Mouse (Mus musculus) liver, embryonic 12.5 days (tissue): ENCODE results near the gene Wdr31. TPM values are rescaled to one million over a fixed set of nuclear protein-coding genes. Genes with fewer than 3 reads are reported as not detected.

Experiments used
- ATAC-seq: fragments of 200-750 bp; cut with Nextera tagmentation; 2 replicates; pipeline ENCODE4 v1.8.0; 2017; ENCODE audit warnings: moderate number of reproducible peaks, mild to moderate bottlenecking, moderate library complexity
- H3K27ac ChIP-seq: fragments of 300-500 bp; sonication (generic); 2 replicates; pipeline ENCODE4 v1.5.1; 2016; ENCODE audit warnings: mild to moderate bottlenecking
- H3K27me3 ChIP-seq: fragments of 300-500 bp; sonication (generic); replicated peaks from 2 replicates; pipeline ENCODE4 v1.6.1; 2016; ENCODE audit warnings: mild to moderate bottlenecking, moderate library complexity
- H3K36me3 ChIP-seq: fragments of 300-500 bp; sonication (generic); 2 replicates; pipeline ENCODE4 v1.6.1; 2016; ENCODE audit warnings: mild to moderate bottlenecking, moderate library complexity
- H3K4me1 ChIP-seq: fragments of 300-500 bp; sonication (generic); 2 replicates; pipeline ENCODE4 v1.6.1; 2016
- H3K4me2 ChIP-seq: fragments of 300-500 bp; sonication (generic); 2 replicates; pipeline ENCODE4 v1.6.1; 2016; ENCODE audit warnings: mild to moderate bottlenecking, moderate library complexity
- H3K4me3 ChIP-seq: fragments of 300-500 bp; sonication (generic); 2 replicates; pipeline ENCODE4 v1.5.1; 2016; ENCODE audit warnings: mild to moderate bottlenecking, moderate library complexity
- H3K9ac ChIP-seq: fragments of 300-500 bp; sonication (generic); 2 replicates; pipeline ENCODE4 v1.6.1; 2016; ENCODE audit warnings: mild to moderate bottlenecking, moderate library complexity
- H3K9me3 ChIP-seq: fragments of 300-500 bp; sonication (generic); replicated peaks from 2 replicates; pipeline ENCODE4 v1.6.1; 2016; ENCODE audit warnings: mild to moderate bottlenecking, moderate library complexity
- WGBS: fragments of 180-500 bp; shearing (Covaris S2); methylation state at CpG from one replicate; pipeline ENCODE4 v1.1.7; 2016; ENCODE audit not compliant: insufficient replicate concordance; 5-methylcytosine and 5-hydroxymethylcytosine counted together
- polyA plus RNA-seq: library from polyadenylated mRNA; unstranded; fragments of >200 nt; fragmentation: Nextera tagmentation; extraction: Ambion mirVana; gene quantifications from 2 replicates; pipeline ENCODE4 v1.2.1, GENCODE M21; 2016

Wdr31 gene
- polyA plus RNA-seq, 1 experiment from 2014 or later, result 2.6 TPM

- Histone ChIP-seq H3K4me2 (no peak overlapping the region), H3K36me3 (no peaks in the 10 kb centered on the region), H3K9me3 (no peaks in the 10 kb centered on the region), H3K4me1 (peaks cover 26% of the 10 kb centered on the region), H3K9ac (no peak overlapping the region), H3K27me3 (peaks cover 22% of the 10 kb centered on the region), H3K27ac (no peak overlapping the region), H3K4me3 (no peak overlapping the region)
- 76% methylated on average over 2 of the region's 2 CpGs for WGBS
- no peak for ATAC-seq
Measured at GRCm38 (mm10) chr4:62475131-62475530, 4.4 kb upstream of the Wdr31 start.

- Histone ChIP-seq H3K4me3 (no peak overlapping the region), H3K36me3 (no peaks in the 10 kb centered on the region), H3K4me2 (no peak overlapping the region), H3K4me1 (peaks cover 14% of the 10 kb centered on the region), H3K9me3 (no peaks in the 10 kb centered on the region), H3K27me3 (no peaks in the 10 kb centered on the region; the same call in 1 of the 2 replicates), H3K27ac (no peak overlapping the region), H3K9ac (no peak overlapping the region)
- ATAC-seq, result no peak
- 77% methylated on average over 2 of the region's 2 CpGs for WGBS
Measured at GRCm38 (mm10) chr4:62472071-62472470, 1.4 kb upstream of the Wdr31 start.

GRCm38 (mm10) chr4:62468158-62468557 lies 2.5 kb downstream of the Wdr31 start:
- no peak for ATAC-seq
- Histone ChIP-seq H3K9ac (no peak overlapping the region), H3K4me3 (no peak overlapping the region), H3K27ac (no peak overlapping the region), H3K27me3 (no peaks in the 10 kb centered on the region), H3K9me3 (no peaks in the 10 kb centered on the region), H3K36me3 (no peaks in the 10 kb centered on the region), H3K4me2 (no peak overlapping the region), H3K4me1 (peaks cover 7% of the 10 kb centered on the region)
- WGBS, result 73% methylated on average over 1 of the region's 1 CpGs

GRCm38 (mm10) chr4:62463124-62463523 lies 7.6 kb downstream of the Wdr31 start:
- ATAC-seq, result no peak
- Histone ChIP-seq H3K9me3 (no peaks in the 10 kb centered on the region), H3K27ac (no peak overlapping the region), H3K4me1 (no peaks in the 10 kb centered on the region), H3K4me3 (no peak overlapping the region), H3K36me3 (peaks cover 4% of the 10 kb centered on the region; the same call in 1 of the 2 replicates), H3K4me2 (no peak overlapping the region), H3K9ac (no peak overlapping the region), H3K27me3 (no peaks in the 10 kb centered on the region)
- WGBS, result 70% methylated on average over 2 of the region's 2 CpGs

- no peak overlapping the region for H3K9ac ChIP-seq
- peaks cover 4% of the 10 kb centered on the region; the same call in 1 of the 2 replicates for H3K36me3 ChIP-seq
- no peak overlapping the region for H3K4me3 ChIP-seq
- no peaks in the 10 kb centered on the region for H3K27me3 ChIP-seq
- no peak overlapping the region for H3K27ac ChIP-seq
- WGBS, result 81% methylated on average over 8 of the region's 8 CpGs
- no peaks in the 10 kb centered on the region for H3K4me1 ChIP-seq
- no peaks in the 10 kb centered on the region for H3K9me3 ChIP-seq
- H3K4me2 ChIP-seq, result no peak overlapping the region
- no peak for ATAC-seq
Measured at GRCm38 (mm10) chr4:62460348-62460747, 10.3 kb downstream of the Wdr31 start.

- Histone ChIP-seq H3K36me3 (peaks cover 4% of the 10 kb centered on the region; the same call in 1 of the 2 replicates), H3K4me3 (no peak overlapping the region), H3K4me2 (no peak overlapping the region), H3K9ac (no peak overlapping the region), H3K4me1 (no peaks in the 10 kb centered on the region), H3K27ac (no peak overlapping the region), H3K27me3 (no peaks in the 10 kb centered on the region), H3K9me3 (no peaks in the 10 kb centered on the region)
- 77% methylated on average over 3 of the region's 3 CpGs for WGBS
- ATAC-seq, result no peak
Measured at GRCm38 (mm10) chr4:62459081-62459480, 11.6 kb downstream of the Wdr31 start.

GRCm38 (mm10) chr4:62454995-62455394 lies 15.7 kb downstream of the Wdr31 start:
- no peaks in the 10 kb centered on the region for H3K36me3 ChIP-seq
- no peaks in the 10 kb centered on the region for H3K9me3 ChIP-seq
- H3K27ac ChIP-seq, result no peak overlapping the region
- no peak overlapping the region for H3K4me2 ChIP-seq
- no peaks in the 10 kb centered on the region for H3K27me3 ChIP-seq
- ATAC-seq, result no peak
- no peaks in the 10 kb centered on the region for H3K4me1 ChIP-seq
- WGBS, result 48% methylated on average over 5 of the region's 5 CpGs
- H3K4me3 ChIP-seq, result no peak overlapping the region
- no peak overlapping the region for H3K9ac ChIP-seq

GRCm38 (mm10) chr4:62440986-62441385 lies 29.7 kb downstream of the Wdr31 start:
- no peak for ATAC-seq
- no peak overlapping the region for H3K4me3 ChIP-seq
- H3K36me3 ChIP-seq, result no peaks in the 10 kb centered on the region
- H3K27me3 ChIP-seq, result no peaks in the 10 kb centered on the region
- no peaks in the 10 kb centered on the region for H3K4me1 ChIP-seq
- no peaks in the 10 kb centered on the region for H3K9me3 ChIP-seq
- no peak overlapping the region for H3K4me2 ChIP-seq
- no peak overlapping the region for H3K9ac ChIP-seq
- 69% methylated on average over 4 of the region's 4 CpGs for WGBS
- no peak overlapping the region for H3K27ac ChIP-seq

GRCm38 (mm10) chr4:62440544-62440943 lies 30.2 kb downstream of the Wdr31 start:
- Histone ChIP-seq H3K4me1 (no peaks in the 10 kb centered on the region), H3K27me3 (no peaks in the 10 kb centered on the region), H3K27ac (no peak overlapping the region), H3K4me2 (no peak overlapping the region), H3K9me3 (no peaks in the 10 kb centered on the region), H3K36me3 (no peaks in the 10 kb centered on the region), H3K4me3 (no peak overlapping the region), H3K9ac (no peak overlapping the region)
- ATAC-seq, result no peak
- WGBS, result 55% methylated on average over 4 of the region's 4 CpGs

- Histone ChIP-seq H3K9ac (no peak overlapping the region), H3K4me1 (no peaks in the 10 kb centered on the region), H3K4me2 (no peak overlapping the region), H3K27me3 (no peaks in the 10 kb centered on the region), H3K27ac (no peak overlapping the region), H3K4me3 (no peak overlapping the region), H3K36me3 (no peaks in the 10 kb centered on the region), H3K9me3 (no peaks in the 10 kb centered on the region)
- no peak for ATAC-seq
- 25% methylated on average over 4 of the region's 4 CpGs for WGBS
Measured at GRCm38 (mm10) chr4:62439793-62440192, 30.9 kb downstream of the Wdr31 start.

GRCm38 (mm10) chr4:62437871-62438270 lies 32.8 kb downstream of the Wdr31 start:
- Histone ChIP-seq H3K27me3 (no peaks in the 10 kb centered on the region), H3K4me3 (no peak overlapping the region), H3K4me2 (no peak overlapping the region), H3K27ac (no peak overlapping the region), H3K9me3 (no peaks in the 10 kb centered on the region), H3K4me1 (no peaks in the 10 kb centered on the region), H3K36me3 (no peaks in the 10 kb centered on the region), H3K9ac (no peak overlapping the region)
- no peak for ATAC-seq
- 71% methylated on average over 7 of the region's 7 CpGs for WGBS

- no peaks in the 10 kb centered on the region for H3K9me3 ChIP-seq
- no peak overlapping the region for H3K9ac ChIP-seq
- no peaks in the 10 kb centered on the region for H3K27me3 ChIP-seq
- H3K4me3 ChIP-seq, result no peak overlapping the region
- no peak overlapping the region for H3K27ac ChIP-seq
- H3K36me3 ChIP-seq, result no peaks in the 10 kb centered on the region
- H3K4me2 ChIP-seq, result no peak overlapping the region
- WGBS, result 66% methylated on average over 3 of the region's 3 CpGs
- H3K4me1 ChIP-seq, result peaks cover 3% of the 10 kb centered on the region
- no peak for ATAC-seq
Measured at GRCm38 (mm10) chr4:62437256-62437778, 33.4 kb downstream of the Wdr31 start.

GRCm38 (mm10) chr4:62435081-62435480 lies 35.6 kb downstream of the Wdr31 start, which contains the start of gene Rnf183:
TSS of gene Rnf183 (minus strand) at chr4:62435252.
- 70% methylated on average over 6 of the region's 6 CpGs for WGBS

More at GRCm38 (mm10) chr4:62435081-62435480, 35.6 kb downstream of the Wdr31 start, which contains the start of gene Rnf183:
- no peak for ATAC-seq
- H3K4me3 ChIP-seq, result no peak within 1 kb of the TSS
- no peak within 1 kb of the TSS for H3K27ac ChIP-seq
- H3K4me2 ChIP-seq, result no peak within 1 kb of the TSS
- H3K4me1 ChIP-seq, result peaks cover 21% of the 10 kb centered on the region
- H3K36me3 ChIP-seq, result no peaks in the 10 kb centered on the region
- H3K9ac ChIP-seq, result no peak within 1 kb of the TSS
- no peaks in the 10 kb centered on the region for H3K27me3 ChIP-seq
- no peaks in the 10 kb centered on the region for H3K9me3 ChIP-seq
